Mouse (Mus musculus) bone marrow, adult 2 months (tissue): ENCODE data around the gene Gtf2h2. TPM values are rescaled to one million over a fixed set of nuclear protein-coding genes. Genes with fewer than 3 reads are reported as not detected.
"Not testable (repeated sequence)": the region's sequence is repeated elsewhere in the genome, so short reads cannot be mapped to it uniquely, and the experiment has no call there.

ENCODE experiments used
- H3K27ac ChIP-seq: fragments of 200-500 bp; 2 replicates; pipeline ENCODE4 v1.5.1; 2012; ENCODE audit warnings: low read depth, mild to moderate bottlenecking, control low read depth, inconsistent platforms, low read length; ENCODE audit not compliant: control insufficient read depth, poor library complexity, insufficient read depth
- H3K4me1 ChIP-seq: fragments of 200-500 bp; 2 replicates; pipeline ENCODE4 v1.6.1; 2011; ENCODE audit warnings: low read length; ENCODE audit not compliant: control insufficient read depth, insufficient read depth
- H3K4me3 ChIP-seq: fragments of 200-500 bp; replicated peaks from 2 replicates; pipeline ENCODE3; 2011; ENCODE audit warnings: mild to moderate bottlenecking, low read depth, low read length, control low read depth; ENCODE audit not compliant: control insufficient read depth
- CTCF ChIP-seq: fragments of 200-500 bp; IDR thresholded peaks from 2 replicates; pipeline ENCODE4 v1.5.1; 2011; ENCODE audit warnings: low read length, control low read depth; ENCODE audit not compliant: control insufficient read depth, insufficient read depth
- POLR2A ChIP-seq: fragments of 200-500 bp; IDR thresholded peaks from 2 replicates; pipeline ENCODE4 v1.6.1; 2011; ENCODE audit warnings: low read depth, mild to moderate bottlenecking, control low read depth, low read length, borderline replicate concordance; ENCODE audit not compliant: control insufficient read depth
- WGBS: fragments of 180-500 bp; shearing (Covaris S2); methylation state at CpG from one replicate; pipeline ENCODE4 v1.1.7; 2018; 5-methylcytosine and 5-hydroxymethylcytosine counted together
- polyA plus RNA-seq: library from polyadenylated mRNA; stranded (reverse); fragments of >200 nt; gene quantifications from 2 replicates; pipeline ENCODE4 v1.2.4, GENCODE M21; 2011; ENCODE audit warnings: low replicate concordance; ENCODE audit not compliant: missing spikeins, insufficient read depth, insufficient read length

Gene Gtf2h2
- polyA plus RNA-seq, 1 experiment, result 26.1 TPM

- H3K4me1 ChIP-seq, result no peaks in the 10 kb centered on the region
- no peak overlapping the region for H3K27ac ChIP-seq
- WGBS, result 65% methylated on average over 6 of the region's 6 CpGs
Measured at GRCm38 (mm10) chr13:100518191-100518590, 25.8 kb upstream of the Gtf2h2 start.

GRCm38 (mm10) chr13:100517652-100518153, 25.3 kb upstream of the Gtf2h2 start:
- no peak overlapping the region for H3K27ac ChIP-seq
- H3K4me3 ChIP-seq, result no peak overlapping the region
- TF ChIP-seq CTCF (no peak), POLR2A (no peak)
- WGBS, result 63% methylated on average over 6 of the region's 6 CpGs
- H3K4me1 ChIP-seq, result no peaks in the 10 kb centered on the region

More at GRCm38 (mm10) chr13:100518191-100518590, 25.8 kb upstream of the Gtf2h2 start:
- no peak for TF ChIP-seq CTCF
- TF ChIP-seq POLR2A, result no peak
- H3K4me3 ChIP-seq, result no peak overlapping the region

GRCm38 (mm10) chr13:100516213-100517105, 24.1 kb upstream of the Gtf2h2 start:
- TF ChIP-seq CTCF, result no peak
- 79% methylated on average over 12 of the region's 12 CpGs for WGBS
- Histone ChIP-seq H3K4me1 (no peaks in the 10 kb centered on the region), H3K27ac (no peak overlapping the region), H3K4me3 (no peak overlapping the region)

- Histone ChIP-seq H3K4me1 (no peaks in the 10 kb centered on the region), H3K4me3 (no peak overlapping the region), H3K27ac (no peak overlapping the region)
- TF ChIP-seq CTCF (no peak), POLR2A (no peak)
- 79% methylated on average over 2 of the region's 2 CpGs for WGBS
Measured at GRCm38 (mm10) chr13:100512792-100513191, 20.4 kb upstream of the Gtf2h2 start.

- no peaks in the 10 kb centered on the region for H3K4me1 ChIP-seq
- no peak overlapping the region for H3K27ac ChIP-seq
- no peak overlapping the region for H3K4me3 ChIP-seq
- TF ChIP-seq CTCF (no peak), POLR2A (no peak)
- 62% methylated on average over 4 of the region's 4 CpGs for WGBS
Measured at GRCm38 (mm10) chr13:100511860-100512364, 19.5 kb upstream of the Gtf2h2 start.

GRCm38 (mm10) chr13:100511146-100511859, 18.9 kb upstream of the Gtf2h2 start:
- Histone ChIP-seq H3K27ac (no peak overlapping the region), H3K4me3 (no peak overlapping the region), H3K4me1 (no peaks in the 10 kb centered on the region)
- TF ChIP-seq POLR2A (no peak), CTCF (no peak)
- WGBS, result 52% methylated on average over 7 of the region's 7 CpGs

- H3K4me3 ChIP-seq, H3K27ac ChIP-seq, H3K4me1 ChIP-seq: not testable (repeated sequence)
Measured at GRCm38 (mm10) chr13:100499625-100500024, 7.2 kb upstream of the Gtf2h2 start.

- H3K27ac ChIP-seq, result no peak overlapping the region
- 88% methylated on average over 4 of the region's 4 CpGs for WGBS
- no peaks in the 10 kb centered on the region; the same call in 1 of the 2 replicates for H3K4me1 ChIP-seq
- H3K4me3 ChIP-seq, result no peak overlapping the region
- TF ChIP-seq CTCF, result no peak
- TF ChIP-seq POLR2A, result no peak
Measured at GRCm38 (mm10) chr13:100495337-100495736, 3.0 kb upstream of the Gtf2h2 start.

- H3K27ac ChIP-seq, H3K4me3 ChIP-seq, H3K4me1 ChIP-seq: not testable (repeated sequence)
- WGBS, result 74% methylated on average over 8 of the region's 8 CpGs
Measured at GRCm38 (mm10) chr13:100494370-100494769, 2.0 kb upstream of the Gtf2h2 start.
